Mouse (Mus musculus) liver, embryonic 14.5 days (tissue): ENCODE data around the gene Aatf. TPM values are rescaled to one million over a fixed set of nuclear protein-coding genes. Genes with fewer than 3 reads are reported as not detected.

Experiments used
- ATAC-seq: fragments of 200-750 bp; cut with Nextera tagmentation; 2 replicates; pipeline ENCODE4 v1.8.0; 2017; ENCODE audit warnings: moderate number of reproducible peaks, mild to moderate bottlenecking, moderate library complexity; ENCODE audit not compliant: insufficient read depth
- DNase-seq, 3 experiments: peaks; one replicate each; pipeline ENCODE4 v3.0.0-alpha.2; 2012 to 2013; ENCODE audit warnings: low read depth in 3 of 3, low spot score in 3 of 3
- H3K27ac ChIP-seq: fragments of 300-500 bp; sonication (generic); 2 replicates; pipeline ENCODE4 v1.5.1; 2014; ENCODE audit warnings: moderate library complexity, mild to moderate bottlenecking, control low read depth, inconsistent platforms
- H3K27me3 ChIP-seq: fragments of 300-500 bp; sonication (generic); 2 replicates; pipeline ENCODE4 v1.6.1; 2014; ENCODE audit warnings: mild to moderate bottlenecking, low read length, moderate library complexity; ENCODE audit not compliant: control insufficient read depth, insufficient read depth
- H3K36me3 ChIP-seq: fragments of 300-500 bp; sonication (generic); replicated peaks from 2 replicates; pipeline ENCODE4 v1.6.1; 2014; ENCODE audit warnings: low read depth; ENCODE audit not compliant: control insufficient read depth, insufficient read depth
- H3K4me1 ChIP-seq, 2 experiments: fragments of 200-500 bp in 1 of 2; fragments of 300-500 bp in 1 of 2; sonication (generic) in 1 of 2; replicated peaks; 2 replicates each; pipeline ENCODE4 v1.6.1; 2012 to 2014; ENCODE audit warnings: antibody characterized with exemption in 1 of 2, inconsistent platforms in 1 of 2, low read length in 1 of 2; ENCODE audit not compliant: control insufficient read depth in 2 of 2, insufficient read depth in 2 of 2
- H3K4me2 ChIP-seq: fragments of 300-500 bp; sonication (generic); 2 replicates; pipeline ENCODE4 v1.6.1; 2014; ENCODE audit warnings: low read depth, mild to moderate bottlenecking, control low read depth, moderate library complexity
- H3K4me3 ChIP-seq, 2 experiments: fragments of 200-500 bp in 1 of 2; fragments of 300-500 bp in 1 of 2; sonication (generic) in 1 of 2; 2 replicates each; pipeline ENCODE4 v1.5.1; 2012 to 2014; ENCODE audit warnings: low read depth in 2 of 2, low read length in 2 of 2, mild to moderate bottlenecking in 2 of 2, control low read depth in 1 of 2, inconsistent platforms in 1 of 2, moderate library complexity in 1 of 2; ENCODE audit not compliant: insufficient read depth in 1 of 2
- H3K9ac ChIP-seq: fragments of 300-500 bp; sonication (generic); replicated peaks from 2 replicates; pipeline ENCODE4 v1.6.1; 2014; ENCODE audit warnings: mild to moderate bottlenecking, control low read depth, moderate library complexity
- H3K9me3 ChIP-seq: fragments of 300-500 bp; sonication (generic); 2 replicates; pipeline ENCODE4 v1.6.1; 2016; ENCODE audit warnings: low read length, mixed read lengths; ENCODE audit not compliant: control insufficient read depth
- CTCF ChIP-seq: IDR thresholded peaks from 2 replicates; pipeline ENCODE4 v1.5.1; 2016; ENCODE audit warnings: antibody characterized with exemption, low read depth, control low read depth
- EP300 ChIP-seq: IDR thresholded peaks from 2 replicates; pipeline ENCODE4 v1.6.1; 2016; ENCODE audit warnings: antibody characterized with exemption, low read depth
- WGBS: fragments of 180-500 bp; shearing (Covaris S2); extraction: QIAGEN DNeasy Blood & Tissue Kit; methylation state at CpG from one replicate; pipeline ENCODE4 v1.1.7; 2014; ENCODE audit not compliant: insufficient replicate concordance; 5-methylcytosine and 5-hydroxymethylcytosine counted together
- polyA plus RNA-seq, 2 experiments: library from polyadenylated mRNA; depleted of rRNA in 1 of 2; stranded (reverse) in 1 of 2; unstranded in 1 of 2; fragments of >200 nt; fragmentation: Nextera tagmentation in 1 of 2; extraction: Ambion mirVana in 1 of 2; gene quantifications; 2 replicates each; pipeline versions ENCODE4 v1.2.1 to v1.2.3; 2012 to 2014

Aatf gene
- polyA plus RNA-seq, 2 experiments = 6.3 to 20.3 TPM

- DNase-seq = no peak
- Histone ChIP-seq H3K4me3 (peak overlapping the region in 1 of 2 experiments; percentile 34; a peak in 2 of 4 replicates), H3K27me3 (peaks cover 99% of the 10 kb centered on the region), H3K9me3 (no peaks in the 10 kb centered on the region), H3K4me1 (no peaks in the 10 kb centered on the region), H3K9ac (no peak overlapping the region), H3K4me2 (peak overlapping the region; percentile 47), H3K36me3 (no peaks in the 10 kb centered on the region), H3K27ac (no peak overlapping the region)
- no peak for ATAC-seq
- TF ChIP-seq EP300 = no peak
- no peak for TF ChIP-seq CTCF
- under 1% methylated on average over 47 of the region's 48 CpGs for WGBS
Measured at GRCm38 (mm10) chr11:84524511-84525270, 11.4 kb upstream of the Aatf start.

GRCm38 (mm10) chr11:84523841-84524510 is 10.7 kb upstream of the Aatf start:
- 1% methylated on average over 35 of the region's 35 CpGs for WGBS
- no peaks in the 10 kb centered on the region for H3K36me3 ChIP-seq
- DNase-seq (no peak), ATAC-seq (no peak)
- no peak overlapping the region for H3K4me2 ChIP-seq
- H3K4me1 ChIP-seq = no peaks in the 10 kb centered on the region
- no peaks in the 10 kb centered on the region for H3K9me3 ChIP-seq
- no peak overlapping the region for H3K27ac ChIP-seq
- no peak overlapping the region for H3K4me3 ChIP-seq
- no peak overlapping the region for H3K9ac ChIP-seq
- H3K27me3 ChIP-seq = peaks cover 99% of the 10 kb centered on the region
- TF ChIP-seq CTCF (no peak), EP300 (no peak)

GRCm38 (mm10) chr11:84523321-84523831 is 10.1 kb upstream of the Aatf start:
- no peak for DNase-seq
- H3K36me3 ChIP-seq = no peaks in the 10 kb centered on the region
- H3K9me3 ChIP-seq = no peaks in the 10 kb centered on the region
- no peak for ATAC-seq
- H3K4me3 ChIP-seq = no peak overlapping the region
- no peak for TF ChIP-seq EP300
- no peak for TF ChIP-seq CTCF
- no peak overlapping the region for H3K4me2 ChIP-seq
- H3K27me3 ChIP-seq = peaks cover 100% of the 10 kb centered on the region
- 1% methylated on average over 16 of the region's 16 CpGs for WGBS
- no peak overlapping the region for H3K9ac ChIP-seq
- no peaks in the 10 kb centered on the region for H3K4me1 ChIP-seq
- H3K27ac ChIP-seq = no peak overlapping the region

- Histone ChIP-seq H3K4me1 (no peaks in the 10 kb centered on the region), H3K4me3 (peak overlapping the region in 1 of 2 experiments; percentile 8; a peak in 1 of 4 replicates), H3K9ac (no peak overlapping the region), H3K36me3 (no peaks in the 10 kb centered on the region), H3K27ac (no peak overlapping the region), H3K27me3 (peaks cover 97% of the 10 kb centered on the region), H3K9me3 (no peaks in the 10 kb centered on the region), H3K4me2 (peak overlapping the region; percentile 36)
- DNase-seq (no peak), ATAC-seq (no peak)
- 2% methylated on average over 40 of the region's 40 CpGs for WGBS
- TF ChIP-seq EP300 (no peak), CTCF (no peak)
Measured at GRCm38 (mm10) chr11:84522577-84523320, 9.4 kb upstream of the Aatf start.
